Mouse (Mus musculus) cerebral cortex, adult 2 months (tissue): Measurements from ENCODE around the gene Tysnd1.

ENCODE experiments used
- WGBS: fragments of 180-500 bp; shearing (Covaris S2); methylation state at CpG from one replicate; pipeline ENCODE4 v1.1.7; 2018; 5-methylcytosine and 5-hydroxymethylcytosine counted together

Gene Tysnd1

DNA sequence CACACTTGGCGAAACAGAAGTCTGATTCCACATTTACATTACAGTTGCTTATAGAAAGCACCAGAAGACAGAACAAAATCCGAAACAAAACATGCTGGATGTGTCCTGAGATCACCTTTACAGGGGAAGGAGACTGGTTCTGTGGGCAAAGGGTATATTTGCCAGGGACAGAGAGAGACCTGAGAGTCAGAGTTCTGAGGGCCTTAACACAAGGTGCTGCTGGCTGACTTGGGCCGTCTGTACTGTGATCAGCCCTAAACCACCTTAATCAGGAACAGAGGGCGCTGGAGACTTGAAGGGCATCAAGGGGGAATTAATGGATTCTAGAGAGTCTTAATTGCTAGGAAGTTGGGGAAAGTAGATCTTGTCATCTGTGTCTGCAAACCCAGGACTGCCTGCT lies 1.8 kb upstream of the Tysnd1 start:
- WGBS = 65% methylated on average over 4 of the region's 4 CpGs

DNA sequence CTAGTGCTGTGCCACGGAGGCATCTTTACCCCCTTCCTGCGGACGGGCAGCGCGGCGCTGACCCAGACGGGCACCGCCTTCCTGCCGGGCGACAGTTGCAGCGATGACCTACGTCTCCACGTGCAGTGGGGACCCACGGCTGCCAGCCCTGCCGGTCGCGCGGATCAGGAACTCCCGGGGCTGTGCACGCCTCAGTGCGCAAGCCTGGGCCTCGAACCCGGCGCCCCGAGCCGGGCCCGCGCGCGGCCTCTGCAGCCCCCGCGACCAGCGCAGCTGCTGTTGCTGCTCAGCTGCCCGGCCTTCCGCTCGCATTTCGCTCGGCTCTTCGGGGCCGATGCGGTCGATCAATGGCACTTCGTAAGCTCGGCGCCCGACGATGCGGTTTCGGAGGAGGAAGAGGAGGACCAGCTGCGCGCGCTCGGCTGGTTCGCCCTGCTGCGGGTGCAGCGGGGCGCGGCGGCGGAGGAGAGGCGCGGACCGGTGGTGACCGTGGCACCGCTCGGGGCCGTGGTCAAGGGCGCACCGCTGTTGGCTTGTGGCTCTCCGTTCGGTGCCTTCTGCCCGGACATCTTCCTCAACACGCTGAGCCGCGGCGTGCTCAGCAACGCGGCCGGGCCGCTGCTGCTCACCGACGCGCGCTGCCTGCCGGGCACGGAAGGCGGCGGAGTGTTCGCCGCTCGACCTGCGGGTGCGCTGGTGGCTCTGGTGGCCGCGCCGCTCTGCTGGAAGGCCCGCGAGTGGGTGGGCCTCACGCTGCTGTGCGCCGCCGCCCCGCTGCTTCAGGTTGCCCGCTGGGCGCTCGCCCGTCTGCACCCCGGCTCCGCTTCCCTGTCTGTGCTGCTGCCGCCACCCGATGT lies 617 bp downstream of the Tysnd1 start:
- under 1% methylated on average over 111 of the region's 111 CpGs for WGBS

DNA sequence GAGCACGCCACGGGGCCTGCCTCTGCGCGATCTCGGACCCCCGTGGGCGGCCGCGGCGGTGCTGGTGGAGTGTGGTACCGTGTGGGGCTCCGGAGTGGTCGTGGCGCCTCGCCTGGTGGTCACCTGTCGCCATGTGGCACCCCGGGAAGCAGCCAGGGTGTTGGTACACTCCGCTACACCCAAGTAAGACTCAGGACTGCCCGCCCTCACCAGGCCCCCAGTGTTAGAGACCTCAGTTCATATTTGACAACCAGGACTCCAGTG lies 1.2 kb downstream of the Tysnd1 start:
- WGBS = 9% methylated on average over 19 of the region's 19 CpGs

DNA sequence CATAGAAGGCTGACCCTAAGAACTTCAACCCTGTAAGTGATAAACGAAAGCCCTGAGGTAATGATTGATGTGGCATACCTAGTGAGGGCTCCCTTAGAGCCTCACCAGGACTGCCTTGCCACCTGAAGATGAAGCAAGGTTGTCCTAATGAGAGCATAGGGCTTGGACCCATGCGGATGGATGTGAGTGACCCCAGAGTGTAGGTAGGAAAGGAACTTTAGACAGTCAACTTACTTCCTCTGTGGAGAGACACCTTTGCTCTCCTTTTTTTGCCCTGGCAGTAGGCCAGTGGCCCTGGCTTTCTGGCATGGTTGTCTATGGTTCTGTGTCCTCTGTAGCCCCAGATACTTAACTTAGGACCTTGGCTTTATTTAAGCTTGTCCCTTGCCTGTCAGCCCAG lies 1.7 kb downstream of the Tysnd1 start:
- 84% methylated on average over 2 of the region's 2 CpGs for WGBS

DNA sequence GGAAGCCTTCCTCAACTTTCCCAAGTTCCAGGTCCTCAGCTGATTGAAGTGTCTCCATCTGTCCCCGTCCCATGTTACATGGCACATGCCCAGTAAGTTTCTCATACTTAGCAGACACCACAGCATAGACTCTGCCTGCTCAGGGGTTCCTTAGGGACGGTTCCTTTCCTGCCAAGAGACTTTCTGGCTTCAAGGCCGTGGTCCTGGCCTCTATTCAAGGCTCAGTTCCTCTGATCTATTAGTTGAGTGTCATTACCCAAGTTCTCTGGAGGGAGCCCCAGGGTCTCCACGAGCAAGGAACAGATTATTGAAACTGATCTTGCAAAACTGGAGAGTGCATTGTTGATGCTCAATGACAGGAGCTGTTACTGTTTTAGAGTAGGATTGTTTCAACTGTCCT lies 9.3 kb downstream of the Tysnd1 start:
- 67% methylated on average over 4 of the region's 4 CpGs for WGBS

DNA sequence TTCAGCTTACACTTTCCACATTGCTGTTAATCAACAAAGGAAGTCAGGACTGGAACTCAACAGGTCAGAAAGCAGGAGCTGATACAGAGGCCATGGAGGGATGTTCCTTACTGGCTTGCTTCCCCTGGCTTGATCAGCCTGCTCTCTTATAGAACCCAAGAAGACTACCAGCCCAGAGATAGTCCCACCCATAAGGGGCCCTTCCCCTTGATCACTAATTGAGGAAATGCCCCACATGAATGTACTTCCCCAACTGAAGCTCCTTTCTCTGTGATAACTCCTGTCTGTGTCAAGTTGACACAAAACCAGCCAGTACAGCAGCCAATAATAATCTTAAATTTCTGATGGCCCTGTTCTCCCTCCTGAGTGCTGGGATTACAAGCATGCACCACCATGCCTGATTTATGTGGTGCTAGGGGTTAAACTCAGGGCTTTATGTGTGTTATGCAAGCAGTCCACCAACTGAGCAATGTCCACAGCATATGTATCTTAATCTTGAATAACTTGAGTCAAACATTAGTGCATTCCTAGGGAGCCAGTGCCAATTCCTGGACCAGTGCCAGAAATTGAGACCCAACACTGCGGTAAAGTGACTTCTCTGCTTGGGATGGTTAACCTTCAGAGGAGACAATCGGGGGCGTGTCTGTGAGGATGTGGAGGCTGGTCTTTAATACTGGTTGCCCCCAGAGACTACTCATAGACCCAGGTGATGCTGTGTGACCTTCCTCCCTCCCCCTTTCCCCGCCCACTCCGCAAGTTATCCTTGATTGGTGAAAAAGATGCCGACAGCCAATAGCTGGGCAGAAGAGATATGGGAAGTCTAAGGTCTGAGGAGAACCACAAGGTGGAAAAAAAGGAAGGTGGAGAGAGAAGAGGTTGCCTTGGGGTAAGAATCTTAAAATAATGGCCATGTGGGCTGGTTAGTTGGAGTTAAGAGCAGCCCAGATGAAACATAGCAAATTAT lies 11.4 kb downstream of the Tysnd1 start:
- WGBS = 71% methylated on average over 6 of the region's 6 CpGs

DNA sequence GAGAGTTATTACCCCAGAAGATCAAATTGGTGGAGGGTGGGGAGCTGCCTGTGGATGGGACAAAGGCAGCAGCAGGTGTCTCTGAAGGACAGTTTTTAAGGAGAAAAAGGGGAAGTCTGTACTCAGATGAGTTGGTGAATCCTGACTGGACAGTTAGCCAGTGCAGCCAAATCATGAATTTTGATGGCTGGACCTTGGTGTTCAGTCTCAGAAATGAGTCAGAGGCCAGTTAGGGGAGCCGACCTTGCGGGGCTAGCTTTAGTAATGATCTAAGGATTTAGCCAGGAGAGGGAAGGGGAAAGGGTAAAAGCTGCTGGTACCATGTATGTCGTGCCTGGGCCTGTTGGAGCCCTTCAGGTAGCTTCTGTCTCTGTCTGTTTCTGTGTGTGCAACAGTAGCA lies 18.3 kb downstream of the Tysnd1 start:
- WGBS = 90% methylated on average over 3 of the region's 3 CpGs

DNA sequence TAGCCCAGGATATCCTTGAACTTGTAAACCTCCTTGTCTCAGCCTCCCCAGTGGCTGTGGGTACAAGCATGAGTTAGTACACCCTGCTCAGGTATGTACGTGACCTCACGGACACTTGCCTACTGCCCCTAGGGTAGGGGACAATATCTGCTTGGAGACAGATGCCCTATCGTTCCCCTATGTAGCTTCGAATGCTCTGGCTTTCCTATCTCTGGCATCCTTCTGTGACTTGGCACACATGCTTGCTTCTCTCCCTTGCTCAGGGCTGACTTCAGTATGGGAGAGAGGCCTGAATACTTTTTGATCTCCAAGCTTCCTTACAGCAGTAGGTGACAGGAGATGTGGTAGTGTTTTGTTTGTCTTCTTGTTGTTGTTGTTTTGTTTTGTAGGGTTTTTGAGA lies 18.8 kb downstream of the Tysnd1 start:
- 90% methylated on average over 4 of the region's 4 CpGs for WGBS

DNA sequence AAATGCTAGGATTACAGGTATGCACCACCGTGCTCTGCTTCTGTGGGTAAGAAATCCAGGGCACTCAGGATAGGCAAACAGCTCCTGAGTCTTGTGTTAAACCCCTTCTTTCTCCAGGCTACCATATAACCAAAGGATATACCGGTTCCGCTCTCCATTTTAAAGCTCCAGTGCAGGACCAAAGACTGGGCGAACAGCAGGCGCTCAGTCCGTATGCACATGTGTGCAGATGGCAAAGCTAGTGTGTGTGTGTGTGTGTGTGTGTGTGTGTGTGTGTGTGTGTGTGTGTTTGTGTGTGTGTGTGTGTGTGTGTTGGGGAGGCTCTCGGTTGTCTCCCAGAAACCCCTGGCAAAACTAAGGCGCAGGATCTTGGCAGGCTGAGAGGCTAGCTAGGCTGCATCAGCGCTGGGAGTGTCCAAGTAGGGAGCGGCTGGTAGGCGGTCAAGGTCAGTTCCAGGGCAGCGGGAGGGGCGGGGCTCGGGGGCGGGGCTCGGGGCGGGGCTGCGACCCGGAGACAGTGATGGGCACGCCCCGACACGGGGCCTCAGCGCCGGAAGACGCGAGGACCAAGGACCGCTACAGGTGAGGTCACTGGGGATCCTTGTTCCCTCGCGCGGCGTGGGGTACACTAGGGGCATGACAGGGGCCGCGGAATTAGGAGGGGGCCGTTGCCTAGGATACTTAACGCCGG lies 19.6 kb downstream of the Tysnd1 start, which contains the start of gene Aifm2:
TSS of gene Aifm2 (plus strand) at position 493 of the 691 bp plus-strand sequence.
- 14% methylated on average over 35 of the region's 36 CpGs for WGBS

DNA sequence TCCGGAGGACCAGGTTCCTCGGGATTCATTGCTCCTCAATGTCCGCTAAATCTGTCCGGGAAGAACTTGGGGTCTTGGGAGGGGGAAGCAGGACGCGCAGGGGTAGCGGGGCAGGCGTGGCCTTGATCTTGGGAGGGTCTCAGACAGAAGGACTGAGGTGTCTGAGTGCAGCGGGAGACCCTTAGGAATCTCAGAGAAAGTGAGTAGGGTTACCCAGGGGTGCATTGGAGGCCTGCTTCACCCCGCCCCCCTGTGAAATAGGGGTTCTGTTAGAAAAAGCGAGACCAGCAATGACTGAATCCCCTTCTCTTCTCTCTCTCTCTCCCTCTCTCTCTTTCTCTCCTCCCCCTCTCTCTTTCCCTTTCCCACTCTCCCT lies 20.1 kb downstream of the Tysnd1 start:
- 10% methylated on average over 11 of the region's 11 CpGs for WGBS

DNA sequence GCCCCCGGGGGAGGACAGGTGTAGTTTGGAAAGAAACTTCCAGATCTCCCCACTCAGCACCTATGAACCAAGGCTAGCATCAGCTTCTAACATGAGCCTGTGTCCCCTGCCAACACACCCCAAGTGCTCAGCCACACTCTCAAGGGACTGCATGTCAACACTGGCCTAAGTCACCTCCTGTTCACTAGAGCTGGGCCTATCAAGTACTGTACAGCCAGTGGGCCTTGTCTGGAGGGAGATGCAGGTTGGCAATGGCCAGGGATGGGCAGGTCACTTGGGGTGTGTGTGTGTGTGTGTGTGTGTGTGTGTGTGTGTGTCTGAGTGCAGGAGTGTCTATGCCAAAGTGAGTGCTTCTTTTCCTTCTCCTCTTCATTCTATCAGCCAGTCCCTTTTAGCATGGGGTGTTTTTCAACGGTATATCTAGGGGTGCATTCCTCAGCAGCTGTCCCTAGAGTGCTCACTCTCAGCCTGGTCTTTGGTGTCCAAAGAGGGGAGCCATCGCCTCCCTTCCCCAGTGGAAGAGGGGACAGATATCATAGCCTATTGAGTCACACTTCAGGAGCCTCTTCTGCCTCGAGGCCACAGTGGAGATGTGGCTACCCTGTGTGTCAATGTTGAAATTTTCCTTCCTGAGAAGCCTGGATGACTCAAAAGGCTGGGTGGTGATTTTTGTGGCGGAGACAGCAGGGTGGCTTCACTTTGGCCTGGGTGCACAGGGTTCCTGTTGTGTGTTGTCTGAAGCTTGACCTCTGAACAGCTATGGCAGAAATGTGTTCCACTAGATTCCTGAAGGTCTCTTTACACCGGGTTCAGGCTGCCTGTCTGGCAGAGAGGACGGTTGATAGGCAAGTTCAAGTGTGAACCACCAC lies 20.9 kb downstream of the Tysnd1 start:
- 81% methylated on average over 7 of the region's 7 CpGs for WGBS

DNA sequence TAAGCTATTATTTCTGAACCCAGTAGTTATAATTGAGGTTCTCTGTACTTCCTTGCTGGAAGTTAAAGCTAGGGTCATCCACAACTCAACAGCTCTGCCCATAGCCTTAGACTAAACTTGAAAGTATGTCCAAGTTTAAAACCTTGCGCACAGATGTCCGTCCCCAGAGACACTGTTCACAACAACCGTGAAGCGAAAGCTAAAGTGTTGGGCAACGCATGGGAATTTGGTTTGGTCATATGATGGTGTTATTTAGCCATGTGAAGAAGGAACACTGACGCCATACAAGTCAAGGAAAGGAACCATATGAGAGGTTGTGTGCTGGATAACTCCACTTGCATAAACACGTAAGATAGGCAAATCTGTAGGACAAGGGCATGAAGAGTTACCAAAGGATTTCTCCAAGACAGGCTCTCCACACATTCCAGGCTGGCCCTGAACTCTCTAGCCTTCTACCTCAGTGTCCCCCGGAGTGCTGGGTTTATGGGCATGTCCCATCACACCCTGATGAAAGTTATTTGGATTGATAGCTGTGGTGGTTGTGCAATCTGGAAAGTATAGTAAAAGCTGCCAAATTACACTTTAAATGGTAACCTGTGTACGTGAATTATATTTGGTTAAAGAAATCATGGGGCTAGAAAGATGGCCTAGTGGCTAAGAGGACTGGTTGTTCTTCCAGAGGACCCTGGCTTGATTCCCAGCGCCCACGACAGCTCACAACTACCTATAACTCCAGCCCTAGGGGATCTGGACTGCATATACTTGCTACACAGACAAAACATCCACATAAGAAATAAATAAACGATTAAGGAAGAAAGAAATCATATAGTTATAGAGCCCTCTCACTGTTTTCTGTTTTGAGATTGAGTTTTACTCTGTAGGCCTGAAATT lies 22.3 kb downstream of the Tysnd1 start:
- WGBS = 93% methylated on average over 12 of the region's 12 CpGs

DNA sequence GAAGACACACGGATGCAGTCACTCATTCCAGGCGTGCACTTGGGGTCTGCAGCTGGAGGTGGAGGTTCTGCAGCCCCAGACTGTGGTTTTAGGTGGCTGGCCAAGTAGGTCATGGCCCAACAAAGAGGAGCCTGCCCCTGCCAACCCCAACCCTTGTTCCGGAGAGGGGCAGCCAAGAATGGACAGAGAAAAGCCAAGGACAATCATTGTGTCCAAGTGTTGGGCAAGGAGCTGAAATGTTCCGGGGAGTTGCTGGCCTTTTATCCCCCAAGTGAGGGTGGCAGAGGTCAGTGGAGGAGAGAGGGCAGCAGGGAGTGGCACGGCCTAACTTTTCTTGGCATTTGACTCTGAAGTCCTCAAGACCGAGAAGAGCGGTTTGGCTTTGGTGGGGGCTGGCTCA lies 25.0 kb downstream of the Tysnd1 start:
- 85% methylated on average over 7 of the region's 7 CpGs for WGBS

DNA sequence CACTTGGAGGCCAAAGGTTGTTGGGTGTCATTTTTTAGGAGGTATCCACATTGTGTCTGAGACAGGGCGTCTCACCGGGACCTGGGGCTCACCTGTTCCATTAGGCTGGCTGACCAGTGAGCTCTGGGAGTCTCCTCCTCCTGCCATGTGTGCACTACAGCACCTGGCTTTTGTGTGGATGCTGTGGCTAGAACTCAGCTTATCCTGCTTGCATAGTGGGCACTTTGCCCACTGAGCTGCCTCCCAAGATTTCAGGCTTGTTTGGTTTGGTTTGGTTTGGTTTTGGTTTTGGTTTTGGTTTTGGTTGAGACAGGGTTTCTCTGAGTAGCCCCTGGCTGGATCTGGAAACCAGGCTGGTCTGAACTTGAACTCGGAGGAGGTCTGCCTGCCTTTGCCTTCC lies 26.9 kb downstream of the Tysnd1 start:
- WGBS = 86% methylated on average over 3 of the region's 3 CpGs

DNA sequence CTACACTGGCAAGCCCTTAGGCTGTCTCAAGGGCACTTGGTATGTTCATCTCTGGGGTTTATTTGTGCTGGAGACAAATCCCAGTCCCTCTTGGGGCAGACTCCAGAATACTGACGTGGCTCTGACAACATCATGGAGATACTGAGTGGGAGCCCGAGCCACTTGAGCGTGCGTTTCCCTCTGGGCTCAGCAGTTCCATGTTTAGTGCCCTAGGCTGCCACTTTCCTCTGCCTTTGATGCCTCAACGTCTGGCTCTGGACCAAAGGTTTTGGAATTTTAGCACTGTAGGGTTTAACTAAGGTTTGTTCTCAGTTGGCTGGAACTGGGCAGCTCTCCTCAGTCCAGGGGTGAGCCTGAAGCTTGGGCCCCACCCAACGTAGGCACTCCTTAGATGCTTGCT lies 28.0 kb downstream of the Tysnd1 start:
- 68% methylated on average over 6 of the region's 6 CpGs for WGBS

DNA sequence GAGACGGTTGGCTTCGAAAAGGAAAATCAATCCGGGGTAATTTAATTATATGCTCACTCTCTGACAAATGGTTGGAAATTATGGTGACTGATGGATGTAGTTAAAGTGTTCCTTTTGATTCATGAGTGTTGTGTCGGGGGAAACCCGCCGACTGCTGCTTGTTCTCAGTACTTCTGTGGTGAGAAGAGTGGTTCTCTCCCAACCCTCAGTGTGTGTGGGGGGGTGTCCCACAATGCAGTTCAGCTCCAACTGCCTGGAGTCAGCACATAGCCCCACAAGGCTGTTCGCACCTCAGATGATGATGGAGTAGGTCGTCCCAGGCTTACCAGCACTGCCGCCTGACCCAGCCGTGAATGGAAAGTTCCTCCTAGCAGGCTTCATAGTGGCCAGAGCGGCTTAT lies 33.9 kb downstream of the Tysnd1 start:
- 79% methylated on average over 11 of the region's 11 CpGs for WGBS

DNA sequence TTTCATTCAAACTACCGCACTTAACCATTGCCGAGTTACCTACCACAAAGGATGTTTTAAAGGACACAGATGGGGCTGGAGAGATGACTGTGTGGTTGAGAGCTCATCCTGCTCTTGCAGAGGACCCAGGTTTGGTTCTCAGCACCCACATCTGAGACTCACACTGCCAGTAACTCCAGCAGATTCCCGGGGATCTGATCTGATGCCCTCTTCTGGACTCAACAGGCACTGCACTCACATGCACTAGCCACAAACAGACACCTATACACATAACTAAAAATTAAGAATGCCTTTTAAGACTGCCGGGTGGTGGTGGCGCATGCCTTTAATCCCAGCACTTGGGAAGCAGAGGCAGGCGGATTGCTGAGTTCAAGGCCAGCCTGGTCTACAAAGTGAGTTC lies 34.9 kb downstream of the Tysnd1 start:
- 96% methylated on average over 6 of the region's 6 CpGs for WGBS

DNA sequence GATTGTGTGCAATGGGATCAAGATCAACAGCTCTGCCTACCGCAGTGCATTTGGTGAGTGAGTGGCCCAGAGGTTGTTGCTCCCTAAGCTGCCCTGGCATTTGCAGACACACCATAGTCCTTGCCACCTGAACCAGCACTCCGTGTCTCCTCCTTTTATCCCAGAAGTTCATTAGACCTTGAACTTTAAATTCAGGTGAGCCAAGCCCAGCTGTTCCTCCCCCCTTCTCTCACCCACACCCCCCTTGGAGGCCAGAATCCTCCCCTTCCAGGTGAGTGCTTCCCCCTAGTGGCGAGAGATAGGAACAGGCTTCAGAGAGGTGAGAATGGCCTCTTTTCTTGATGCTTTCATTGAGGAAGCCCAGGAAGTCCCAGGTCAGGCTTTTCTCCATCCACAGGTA lies 39.1 kb downstream of the Tysnd1 start:
- 53% methylated on average over 3 of the region's 3 CpGs for WGBS

DNA sequence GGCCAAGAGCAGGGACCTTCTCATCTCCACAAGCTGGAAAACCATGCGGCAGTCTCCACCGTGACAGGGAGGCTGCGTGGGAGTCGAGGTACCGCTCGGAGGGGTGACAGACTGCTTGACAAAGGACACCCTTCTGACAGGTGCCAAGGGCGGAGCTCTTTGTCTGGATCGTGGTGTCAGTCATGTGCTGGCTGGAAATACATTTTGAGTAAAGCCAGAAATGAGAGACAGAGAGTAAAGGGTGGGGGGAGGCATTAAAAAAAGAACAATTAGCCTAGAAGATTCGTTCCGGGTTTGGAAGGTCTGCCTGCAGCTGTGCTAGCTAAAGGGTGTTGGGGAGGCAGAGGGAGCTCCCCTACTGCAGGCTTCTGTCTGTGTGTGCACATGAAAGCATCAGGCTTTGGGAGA lies 41.4 kb downstream of the Tysnd1 start:
- 39% methylated on average over 10 of the region's 10 CpGs for WGBS

DNA sequence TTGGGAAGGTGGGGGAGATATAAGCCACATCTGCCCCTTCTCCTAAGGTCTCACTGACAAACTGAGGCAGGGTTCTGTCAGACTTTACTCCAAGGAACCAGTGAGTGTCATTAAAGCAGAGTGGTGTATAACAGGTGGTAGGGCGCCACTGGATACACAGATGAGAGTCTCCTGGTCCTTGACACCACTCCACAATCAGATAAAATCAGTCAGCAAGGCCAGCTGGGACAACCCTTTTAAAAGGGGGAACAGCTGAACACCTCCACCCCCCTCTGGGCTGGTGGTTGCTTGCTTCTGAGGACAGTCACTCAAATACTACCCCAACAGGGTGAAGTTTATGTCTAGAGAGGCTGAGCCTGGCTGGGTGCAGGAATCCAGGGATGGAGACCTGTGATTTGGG lies 42.2 kb downstream of the Tysnd1 start:
- 100% methylated on average over 1 of the region's 1 CpGs for WGBS
